Mouse (Mus musculus) bone marrow, adult 2 months (tissue): Measurements from ENCODE around the gene Gm13694.
"Not testable (repeated sequence)": the region's sequence is repeated elsewhere in the genome, so short reads cannot be mapped to it uniquely, and the experiment has no call there.

Experiments used
- CTCF ChIP-seq: fragments of 200-500 bp; IDR thresholded peaks from 2 replicates; pipeline ENCODE4 v1.5.1; 2011; ENCODE audit warnings: low read length, control low read depth; ENCODE audit not compliant: control insufficient read depth, insufficient read depth
- POLR2A ChIP-seq: fragments of 200-500 bp; IDR thresholded peaks from 2 replicates; pipeline ENCODE4 v1.6.1; 2011; ENCODE audit warnings: low read depth, mild to moderate bottlenecking, control low read depth, low read length, borderline replicate concordance; ENCODE audit not compliant: control insufficient read depth

DNA sequence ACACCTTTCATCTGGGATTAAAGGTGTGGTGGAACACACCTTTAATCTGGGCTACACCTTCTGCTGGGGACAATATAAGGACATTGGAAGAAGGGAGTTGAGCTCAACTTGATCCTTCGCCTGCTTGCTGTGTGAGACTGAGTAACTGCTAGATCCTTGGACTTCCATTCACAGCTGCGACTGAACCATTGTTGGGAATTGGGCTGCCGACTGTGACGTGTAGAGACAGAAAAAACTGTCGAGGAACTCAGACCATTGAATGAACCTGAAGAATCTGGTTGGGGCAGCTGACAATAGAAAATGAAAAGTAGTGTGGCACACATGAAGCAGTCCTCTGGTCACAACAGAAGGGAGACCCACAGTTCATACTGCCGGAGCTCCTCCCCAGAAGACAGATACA, at the start of gene Gm13694:
- TF ChIP-seq CTCF, POLR2A: not testable (repeated sequence)
